Comparison of ENCODE assay signal across 9 mouse cellular contexts in genomic region chr14:102216581-102217368, GRCm38 (mm10).
DNase-seq lines count a peak whose midpoint lies in the region; ATAC-seq and TF ChIP-seq lines count a peak whose summit lies in the region.
"Had no signal": no experiment of that assay in that cellular context is flagged by ENCODE, and none has a peak within 500 bp of the region (broad histone marks: within the 10 kb centered on the region; RNA-seq: fewer than 3 reads in every experiment).

No protein-coding gene starts in this region.

- TF ChIP-seq CTCF in gastrocnemius, adult 2 months (IDR thresholded peaks at IDR 0.05) = no peak

- 0 out of 2 replicates have a peak overlapping the region, but pooled peaks have one; percentile 11 for H3K4me2 ChIP-seq in hindbrain, embryonic 15.5 days

- H3K4me1 ChIP-seq in hindbrain, embryonic 15.5 days (replicated peaks) = peaks cover 14% of the 10 kb centered on the region; the same call in 1 of the 2 replicates

- H3K4me3 ChIP-seq in hindbrain, embryonic 15.5 days = no peak overlapping the region
- no peak overlapping the region for H3K4me3 ChIP-seq in gastrocnemius, adult 2 months

- WGBS in hindbrain, embryonic 15.5 days = 40% methylated on average over 7 of the region's 7 CpGs

- DNase-seq in left cerebral cortex, adult 18-20 months (ENCODE audit: low spot score in 2 of 2) = peak; percentile 8 to 45
- no peak for DNase-seq in left cerebral cortex, adult 11 months (ENCODE audit: low spot score)
- DNase-seq in layer of hippocampus, postnatal 36 days = peak; percentile 39 to 45
- peak; percentile 15 for DNase-seq in right cerebral cortex, postnatal 25 days
- DNase-seq in gastrocnemius, adult 2 months = no peak

- H3K27ac ChIP-seq in hindbrain, embryonic 15.5 days (replicated peaks) = no peak overlapping the region
- no peak overlapping the region for H3K27ac ChIP-seq in gastrocnemius, adult 2 months
- H3K27ac ChIP-seq: liver, embryonic 14.5 days had no signal

- H3K9ac ChIP-seq in hindbrain, embryonic 15.5 days = no peak overlapping the region
- H3K9ac ChIP-seq: liver, embryonic 14.5 days had no signal

- no peaks in the 10 kb centered on the region for H3K9me3 ChIP-seq in hindbrain, embryonic 15.5 days

- peak; percentile 87 for ATAC-seq in hindbrain, embryonic 15.5 days (ENCODE audit: low FRiP score, low read depth)
- ATAC-seq in CD4-positive, CD25-positive, alpha-beta regulatory T cell, adult 4 months = no peak
- ATAC-seq in granulocyte monocyte progenitor cell, adult 5-6 weeks (replicated peaks; ENCODE audit: poor library complexity, severe bottlenecking) = no peak

- intact Hi-C loops in gastrocnemius, adult 2 months (cut with DNase I) = no loop called here

- no peaks in the 10 kb centered on the region for H3K36me3 ChIP-seq in hindbrain, embryonic 15.5 days

- H3K27me3 ChIP-seq in hindbrain, embryonic 15.5 days = 0 out of 2 replicates have a peak, but pooled peaks cover under 1% of the 10 kb centered on the region

Comparison
In these comparisons a context has a peak if more than half of its experiments do, and no peak if none do; other contexts are left out.
1. DNase-seq: peak in left cerebral cortex, adult 18-20 months (2 of 2), layer of hippocampus, postnatal 36 days (2 of 2) and right cerebral cortex, postnatal 25 days (single experiment); none in left cerebral cortex, adult 11 months (single experiment) and gastrocnemius, adult 2 months (single experiment).